In the genomic region with DNA sequence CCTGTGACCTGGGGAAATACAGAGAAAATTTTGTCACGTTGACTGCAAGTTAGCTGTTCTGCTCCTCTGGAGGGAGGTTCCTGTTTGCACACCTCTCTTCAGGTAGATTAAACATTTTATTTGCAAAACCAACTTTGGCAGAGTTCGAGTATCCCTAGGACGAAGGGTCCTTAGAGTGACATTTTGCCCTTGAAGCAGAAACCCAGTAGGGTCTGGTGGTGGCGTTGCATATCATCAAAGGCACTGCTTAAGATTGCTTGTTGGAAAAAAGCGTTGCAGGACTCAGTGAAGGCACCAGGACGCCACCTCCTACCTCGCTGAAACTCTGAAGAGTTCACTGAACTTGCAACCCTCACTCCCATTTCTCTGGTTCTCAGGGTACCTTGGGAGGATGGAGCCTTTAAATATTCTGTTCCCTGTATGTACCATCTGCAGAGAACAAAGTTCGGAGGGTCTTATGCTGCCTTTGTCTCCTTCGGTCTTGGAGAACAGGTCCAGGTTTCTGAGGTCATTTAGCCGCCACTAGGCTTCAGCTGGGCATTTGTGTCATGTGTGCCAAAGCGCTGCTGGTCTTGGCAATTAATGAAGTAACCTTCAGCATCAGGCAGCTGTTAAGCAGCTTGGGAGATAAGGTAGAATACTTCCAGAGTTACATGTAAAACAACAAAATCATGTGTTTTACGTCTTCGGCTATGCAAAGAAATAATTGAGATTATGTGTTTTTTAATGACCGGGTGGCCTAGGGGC, we compare ENCODE assay signal across 8 mouse cellular contexts.
A peak's percentile ranks its signal among the peaks of the same experiment; 100 is the strongest.
DNase-seq lines count a peak whose midpoint lies in the region; ATAC-seq and TF ChIP-seq lines count a peak whose summit lies in the region.

No protein-coding gene starts in this region.

- no peak for DNase-seq in lung, postnatal 36 days
- no peak for DNase-seq in liver, embryonic 14.5 days (ENCODE audit: low read depth in 3 of 3, low spot score in 3 of 3)
- DNase-seq in thymus, adult 2 months: peak; percentile 45
- DNase-seq in gastrocnemius, postnatal 10 days: no peak
- DNase-seq in gastrocnemius, adult 18-20 months (ENCODE audit: low spot score): no peak
- DNase-seq in cerebellum, adult 9-10 months: no peak

- TF ChIP-seq POLR2A in thymus, adult 2 months (IDR thresholded peaks at IDR 0.05; ENCODE audit: control insufficient read depth, extremely low read depth, insufficient read depth, low read length, poor library complexity): no peak

- H3K27ac ChIP-seq in lung, embryonic 15.5 days: peak overlapping the region; percentile 80; the same call in 1 of the 2 replicates
- no peak overlapping the region for H3K27ac ChIP-seq in forebrain, embryonic 16.5 days (ENCODE audit: low read length)
- no peak overlapping the region for H3K27ac ChIP-seq in liver, embryonic 14.5 days
- peak overlapping the region; percentile 68 for H3K27ac ChIP-seq in thymus, adult 2 months (ENCODE audit: control insufficient read depth, insufficient read depth, low read length)

- H3K4me3 ChIP-seq in lung, embryonic 15.5 days: peak overlapping the region; percentile 71
- peak overlapping the region; percentile 75 for H3K4me3 ChIP-seq in forebrain, embryonic 16.5 days (replicated peaks; ENCODE audit: low read length)
- peak overlapping the region; percentile 63 to 66 for H3K4me3 ChIP-seq in liver, embryonic 14.5 days (ENCODE audit: insufficient read depth in 1 of 2, low read depth in 2 of 2, low read length in 2 of 2)
- H3K4me3 ChIP-seq in thymus, adult 2 months (ENCODE audit: control insufficient read depth, insufficient read depth, low read length): peak overlapping the region; percentile 86

- WGBS in lung, embryonic 15.5 days: 28% methylated on average over 14 of the region's 14 CpGs
- 38% methylated on average over 14 of the region's 14 CpGs for WGBS in forebrain, embryonic 16.5 days
- WGBS in liver, embryonic 14.5 days (ENCODE audit: insufficient replicate concordance): 57% methylated on average over 14 of the region's 14 CpGs
- 16% methylated on average over 14 of the region's 14 CpGs for WGBS in thymus, adult 2 months

- H3K9ac ChIP-seq in lung, embryonic 15.5 days: peak overlapping the region; percentile 59
- H3K9ac ChIP-seq in forebrain, embryonic 16.5 days (replicated peaks; ENCODE audit: low read depth, low read length): peak overlapping the region; percentile 81
- no peak overlapping the region for H3K9ac ChIP-seq in liver, embryonic 14.5 days (replicated peaks)

- peaks cover 20% of the 10 kb centered on the region for H3K4me1 ChIP-seq in lung, embryonic 15.5 days
- H3K4me1 ChIP-seq in forebrain, embryonic 16.5 days (replicated peaks; ENCODE audit: control insufficient read depth, insufficient read depth, low read length): peaks cover 23% of the 10 kb centered on the region
- peaks cover 5 to 14% of the 10 kb centered on the region in 2 experiments for H3K4me1 ChIP-seq in liver, embryonic 14.5 days (replicated peaks; ENCODE audit: control insufficient read depth in 2 of 2, insufficient read depth in 2 of 2, low read length in 1 of 2)
- H3K4me1 ChIP-seq in thymus, adult 2 months (replicated peaks; ENCODE audit: control insufficient read depth, insufficient read depth, low read length): peaks cover 8% of the 10 kb centered on the region

- TF ChIP-seq CTCF in liver, embryonic 14.5 days (IDR thresholded peaks at IDR 0.05; ENCODE audit: low read depth): no peak
- no peak for TF ChIP-seq CTCF in thymus, adult 2 months (IDR thresholded peaks at IDR 0.05; ENCODE audit: borderline replicate concordance, control insufficient read depth, extremely low read depth, insufficient read depth, low read length, poor library complexity)

- peak overlapping the region; percentile 98 for H3K4me2 ChIP-seq in lung, embryonic 15.5 days
- peak overlapping the region; percentile 91 for H3K4me2 ChIP-seq in forebrain, embryonic 16.5 days (ENCODE audit: low read length)
- H3K4me2 ChIP-seq in liver, embryonic 14.5 days (ENCODE audit: low read depth): peak overlapping the region; percentile 77

- H3K9me3 ChIP-seq in lung, embryonic 15.5 days: no peaks in the 10 kb centered on the region
- H3K9me3 ChIP-seq in forebrain, embryonic 16.5 days (ENCODE audit: control insufficient read depth, low read length): no peaks in the 10 kb centered on the region
- no peaks in the 10 kb centered on the region for H3K9me3 ChIP-seq in liver, embryonic 14.5 days (ENCODE audit: control insufficient read depth, low read length)

- no peaks in the 10 kb centered on the region for H3K27me3 ChIP-seq in lung, embryonic 15.5 days
- no peaks in the 10 kb centered on the region for H3K27me3 ChIP-seq in forebrain, embryonic 16.5 days (replicated peaks; ENCODE audit: control insufficient read depth, insufficient read depth, low read length)
- H3K27me3 ChIP-seq in liver, embryonic 14.5 days (ENCODE audit: control insufficient read depth, insufficient read depth, low read length): peaks cover 11% of the 10 kb centered on the region
- H3K27me3 ChIP-seq in thymus, adult 2 months (ENCODE audit: control insufficient read depth, insufficient read depth, low read length): no peaks in the 10 kb centered on the region

- ATAC-seq in lung, embryonic 15.5 days (ENCODE audit: borderline replicate concordance, extremely low read depth, low FRiP score, low TSS enrichment): no peak
- ATAC-seq in forebrain, embryonic 16.5 days: no peak
- no peak for ATAC-seq in liver, embryonic 14.5 days (ENCODE audit: insufficient read depth)

- no peak for TF ChIP-seq EP300 in liver, embryonic 14.5 days (IDR thresholded peaks at IDR 0.05; ENCODE audit: low read depth)

- H3K36me3 ChIP-seq in lung, embryonic 15.5 days: no peaks in the 10 kb centered on the region
- no peaks in the 10 kb centered on the region for H3K36me3 ChIP-seq in forebrain, embryonic 16.5 days (ENCODE audit: control insufficient read depth, insufficient read depth)
- H3K36me3 ChIP-seq in liver, embryonic 14.5 days (replicated peaks; ENCODE audit: control insufficient read depth, insufficient read depth, low read depth): no peaks in the 10 kb centered on the region
- H3K36me3 ChIP-seq in thymus, adult 2 months (ENCODE audit: control insufficient read depth, insufficient read depth, low read length): no peaks in the 10 kb centered on the region

Comparison
In these comparisons a context has a peak if more than half of its experiments do, and no peak if none do; other contexts are left out.
1. H3K27ac ChIP-seq: peak in lung, embryonic 15.5 days (single experiment) and thymus, adult 2 months (single experiment); none in forebrain, embryonic 16.5 days (single experiment) and liver, embryonic 14.5 days (single experiment).
2. Peak in every context shown above with its lines, with median percentiles within 50 percentile points of each other: H3K4me2 ChIP-seq and H3K4me3 ChIP-seq.